ENCODE assay signal across 8 mouse cellular contexts in genomic region chr11:22617204-22617874, GRCm38 (mm10).
A peak's percentile ranks its signal among the peaks of the same experiment; 100 is the strongest.
DNase-seq lines count a peak whose midpoint lies in the region; ATAC-seq lines count a peak whose summit lies in the region.

No protein-coding gene starts in this region.

- no peaks in the 10 kb centered on the region for H3K27me3 ChIP-seq in embryonic facial prominence, embryonic 14.5 days (replicated peaks; ENCODE audit: control insufficient read depth, insufficient read depth, low read length)
- no peaks in the 10 kb centered on the region for H3K27me3 ChIP-seq in heart, embryonic 10.5 days (ENCODE audit: insufficient read depth, poor library complexity, severe bottlenecking)
- H3K27me3 ChIP-seq in kidney, embryonic 15.5 days = no peaks in the 10 kb centered on the region

- H3K4me3 ChIP-seq in embryonic facial prominence, embryonic 14.5 days (ENCODE audit: low read depth, low read length) = peak overlapping the region; percentile 26
- peak overlapping the region; percentile 53 for H3K4me3 ChIP-seq in heart, embryonic 10.5 days
- H3K4me3 ChIP-seq in kidney, embryonic 15.5 days (replicated peaks) = peak overlapping the region; percentile 33

- no peaks in the 10 kb centered on the region for H3K36me3 ChIP-seq in embryonic facial prominence, embryonic 14.5 days (ENCODE audit: control insufficient read depth, insufficient read depth, low read length)
- H3K36me3 ChIP-seq in heart, embryonic 10.5 days = no peaks in the 10 kb centered on the region
- H3K36me3 ChIP-seq in kidney, embryonic 15.5 days = no peaks in the 10 kb centered on the region

- peak overlapping the region; percentile 21; the same call in 1 of the 2 replicates for H3K9ac ChIP-seq in embryonic facial prominence, embryonic 14.5 days (ENCODE audit: low read depth, low read length)
- no peak overlapping the region for H3K9ac ChIP-seq in kidney, embryonic 15.5 days

- H3K27ac ChIP-seq in embryonic facial prominence, embryonic 14.5 days (replicated peaks; ENCODE audit: low read depth, low read length) = no peak overlapping the region
- H3K27ac ChIP-seq in heart, embryonic 10.5 days = peak overlapping the region; percentile 80
- no peak overlapping the region for H3K27ac ChIP-seq in kidney, embryonic 15.5 days

- DNase-seq in 416B (ENCODE audit: low read depth) (peak; percentile 63), liver (peak; percentile 79)
- peak; percentile 75 to 77 for DNase-seq in adrenal gland, postnatal 4 days (ENCODE audit: low spot score in 2 of 2)
- DNase-seq in embryonic facial prominence, embryonic 14.5 days (ENCODE audit: low spot score) = peak; percentile 83
- DNase-seq in heart, embryonic 10.5 days (ENCODE audit: low spot score) = peak; percentile 88
- DNase-seq in monocyte, adult 2 months (ENCODE audit: low read depth in 1 of 2, low spot score in 2 of 2) = peak; percentile 30
- DNase-seq in spleen, postnatal 14 days (ENCODE audit: low spot score in 2 of 2) = peak; percentile 56 to 73

- peak overlapping the region; percentile 54 for H3K4me2 ChIP-seq in embryonic facial prominence, embryonic 14.5 days (ENCODE audit: low read depth, low read length)
- H3K4me2 ChIP-seq in kidney, embryonic 15.5 days = peak overlapping the region; percentile 55

- H3K9me3 ChIP-seq in embryonic facial prominence, embryonic 14.5 days (ENCODE audit: control insufficient read depth, low read length) = peaks cover 4% of the 10 kb centered on the region; the same call in 1 of the 2 replicates
- no peaks in the 10 kb centered on the region for H3K9me3 ChIP-seq in heart, embryonic 10.5 days
- H3K9me3 ChIP-seq in kidney, embryonic 15.5 days (replicated peaks) = no peaks in the 10 kb centered on the region

- WGBS in embryonic facial prominence, embryonic 14.5 days = 9% methylated on average over 21 of the region's 21 CpGs
- WGBS in heart, embryonic 10.5 days = 13% methylated on average over 21 of the region's 21 CpGs
- 12% methylated on average over 21 of the region's 21 CpGs for WGBS in kidney, embryonic 15.5 days

- ATAC-seq in embryonic facial prominence, embryonic 14.5 days (ENCODE audit: low read depth) = peak; percentile 89
- ATAC-seq in kidney, embryonic 15.5 days (replicated peaks; ENCODE audit: low FRiP score) = peak; percentile 93

- H3K4me1 ChIP-seq in embryonic facial prominence, embryonic 14.5 days (ENCODE audit: control insufficient read depth, insufficient read depth, low read length) = no peaks in the 10 kb centered on the region; the same call in 1 of the 2 replicates
- peaks cover 13% of the 10 kb centered on the region for H3K4me1 ChIP-seq in heart, embryonic 10.5 days
- H3K4me1 ChIP-seq in kidney, embryonic 15.5 days = peaks cover 11% of the 10 kb centered on the region; the same call in 1 of the 2 replicates

Comparison
In these comparisons a context has a peak if more than half of its experiments do, and no peak if none do; other contexts are left out.
1. DNase-seq: peak in every context shown above with its lines; median percentile 88 in heart, embryonic 10.5 days; 83 in embryonic facial prominence, embryonic 14.5 days; 79 in liver; 76 in adrenal gland, postnatal 4 days; 64 in spleen, postnatal 14 days; 63 in 416B; 30 in monocyte, adult 2 months.